16 mouse cellular contexts compared by ENCODE assay signal in the genomic region with DNA sequence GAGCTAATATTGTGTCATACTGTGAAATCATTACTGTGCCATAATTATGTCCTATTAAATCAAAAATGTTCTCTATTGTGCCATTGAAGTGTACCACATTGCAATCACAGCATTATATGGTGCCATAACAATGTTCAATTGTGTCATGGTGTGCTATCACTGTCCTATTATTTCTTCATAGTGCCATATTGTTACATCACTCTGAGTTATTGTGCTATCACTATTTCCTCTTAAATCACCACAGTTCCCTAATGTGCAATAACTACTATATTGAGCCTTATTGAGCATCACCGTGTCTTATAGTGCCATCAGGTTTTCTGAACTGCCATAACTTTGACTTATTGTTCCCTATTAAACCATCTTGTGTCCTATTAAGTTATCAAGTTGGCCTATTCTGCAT.
"Had no signal": no experiment of that assay in that cellular context is flagged by ENCODE, and none has a peak within 500 bp of the region (broad histone marks: within the 10 kb centered on the region; RNA-seq: fewer than 3 reads in every experiment).

No protein-coding gene starts in this region.

- ATAC-seq: hindbrain, embryonic 16.5 days; inflammation-experienced regulatory T-cells, adult 6 months; intestine, embryonic 15.5 days; intestine, postnatal 0 days; liver, embryonic 12.5 days had no signal

- DNase-seq: gastrocnemius, postnatal 14 days; gastrocnemius, postnatal 36 days; heart, adult 18-20 months; heart, postnatal 10 days; heart, postnatal 4 days; kidney, adult 18-20 months; kidney, adult 8-10 months; kidney, postnatal 10 days; kidney, postnatal 25 days; kidney, postnatal 4 days; left cerebral cortex, postnatal 4 days had no signal
